Mouse (Mus musculus) forelimb bud, embryonic 11.5 days (tissue): ENCODE results near the gene Morc2a.
"Not testable (repeated sequence)": the region's sequence is repeated elsewhere in the genome, so short reads cannot be mapped to it uniquely, and the experiment has no call there.

Experiments
- DNase-seq: peaks from one replicate; pipeline ENCODE4 v3.0.0-alpha.2; 2012; ENCODE audit warnings: low read depth, low spot score

Gene Morc2a

GRCm38 (mm10) chr11:3648964-3649841, at the start of gene Morc2a:
TSS of gene Morc2a (plus strand) at chr11:3649191.
- DNase-seq, result peak; percentile 96

DNA sequence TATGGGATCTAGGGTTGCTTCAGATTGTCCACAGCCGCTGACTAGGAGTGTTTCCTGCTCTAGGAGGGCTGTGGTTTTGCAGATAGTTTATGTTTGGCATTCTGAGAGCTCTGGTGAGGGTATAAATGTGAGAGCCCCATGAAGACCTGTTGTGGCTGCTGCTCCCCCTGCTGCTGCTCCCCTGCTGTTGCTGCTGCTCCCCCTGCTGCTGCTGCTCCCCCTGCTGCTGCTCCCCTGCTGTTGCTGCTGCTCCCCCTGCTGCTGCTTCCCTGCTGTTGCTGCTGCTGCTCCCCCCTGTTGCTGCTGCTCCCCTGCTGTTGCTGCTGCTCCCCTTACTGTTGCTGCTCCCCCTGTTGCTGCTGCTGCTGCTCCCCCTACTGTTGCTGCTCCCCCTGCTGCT, 47.0 kb upstream of the Morc2a start:
- not testable (repeated sequence) for DNase-seq

- not testable (repeated sequence) for DNase-seq
Measured at GRCm38 (mm10) chr11:3602687-3603086, 46.3 kb upstream of the Morc2a start.

- no peak for DNase-seq
Measured at GRCm38 (mm10) chr11:3606456-3606855, 42.5 kb upstream of the Morc2a start.

GRCm38 (mm10) chr11:3615576-3615975, 33.4 kb upstream of the Morc2a start:
- DNase-seq, result no peak

GRCm38 (mm10) chr11:3622826-3623225, 26.2 kb upstream of the Morc2a start:
- no peak for DNase-seq

- DNase-seq, result no peak
Measured at GRCm38 (mm10) chr11:3624391-3625027, 24.5 kb upstream of the Morc2a start.

DNA sequence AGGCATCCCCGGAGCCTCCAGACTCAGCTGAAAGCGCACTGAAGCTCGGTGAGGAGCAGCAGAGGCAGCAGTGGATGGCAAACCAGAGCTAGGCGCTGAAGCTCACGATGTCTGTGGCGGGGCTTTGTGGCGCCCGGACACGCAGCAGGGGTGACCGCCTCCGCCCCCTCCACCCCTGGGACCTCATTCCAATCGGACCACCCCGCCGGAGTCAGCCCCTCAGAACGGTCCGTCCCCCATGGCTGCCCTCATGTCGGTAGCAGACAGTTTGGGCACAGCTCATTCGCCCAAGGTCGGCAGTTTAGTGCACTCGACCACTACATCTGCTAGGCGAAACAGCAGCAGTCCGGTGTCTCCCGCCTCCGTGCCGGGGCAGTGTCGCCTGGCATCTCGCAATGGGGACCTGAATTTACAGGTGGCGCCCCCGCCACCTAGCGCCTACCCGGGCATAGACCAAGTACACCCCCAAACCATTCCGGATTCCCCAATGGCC, 19.9 kb upstream of the Morc2a start:
- no peak for DNase-seq

- DNase-seq, result not testable (repeated sequence)
Measured at GRCm38 (mm10) chr11:3633269-3633668, 15.7 kb upstream of the Morc2a start.

- DNase-seq, result no peak
Measured at GRCm38 (mm10) chr11:3647688-3648087, 1.3 kb upstream of the Morc2a start.

DNA sequence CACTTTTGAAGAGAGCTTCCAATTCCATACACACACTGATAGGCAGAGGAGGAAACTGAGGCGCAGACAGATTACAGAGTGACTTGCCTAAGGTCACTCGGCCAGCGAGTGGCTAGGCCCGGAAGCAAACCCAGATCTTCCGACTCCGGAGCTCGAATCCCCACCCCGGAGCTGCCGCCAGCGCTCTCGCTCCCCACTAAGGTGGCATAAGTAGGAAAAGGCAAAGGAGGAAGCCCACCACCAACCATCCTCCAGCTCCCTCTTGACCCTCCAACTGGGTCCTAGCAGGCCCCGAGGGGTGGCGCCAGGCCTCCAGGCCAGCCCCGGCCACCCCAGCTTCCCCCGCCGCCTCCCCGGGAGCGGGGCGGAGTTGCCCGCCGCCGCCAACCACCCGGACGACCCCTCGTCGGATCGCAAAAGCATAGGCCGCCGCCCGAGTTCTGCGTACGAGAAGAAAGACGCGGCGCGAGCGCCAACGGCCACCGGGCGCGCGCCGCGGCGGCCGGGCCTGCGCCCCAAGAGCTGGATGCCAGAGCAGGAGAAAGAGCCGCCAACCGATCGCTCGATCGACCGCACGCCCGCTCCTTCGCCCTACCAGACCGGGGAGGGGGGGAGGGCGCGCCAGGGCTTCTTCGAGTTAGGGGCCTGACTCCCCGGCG, 557 bp upstream of the Morc2a start:
- DNase-seq, result peak; percentile 12

DNA sequence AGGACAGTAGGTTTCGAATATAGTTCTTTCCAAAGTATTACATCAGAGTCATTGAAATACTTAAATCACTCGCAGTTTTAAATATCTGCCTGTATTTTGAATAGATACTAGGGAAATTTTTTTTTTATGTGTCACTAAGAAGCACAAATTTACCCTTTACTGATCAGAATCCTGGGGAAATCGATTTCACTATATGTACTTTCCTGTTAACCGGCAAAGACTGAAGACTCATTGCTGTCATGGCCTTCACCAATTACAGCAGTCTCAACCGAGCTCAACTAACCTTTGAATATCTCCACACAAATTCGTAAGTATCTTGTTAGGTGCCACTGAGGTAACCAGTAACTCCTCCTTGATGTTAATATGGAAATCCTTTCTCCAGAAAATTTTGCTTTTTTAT, 1.1 kb downstream of the Morc2a start:
- no peak for DNase-seq

GRCm38 (mm10) chr11:3661964-3662363, 13.0 kb downstream of the Morc2a start:
- no peak for DNase-seq

GRCm38 (mm10) chr11:3667506-3667905, 18.5 kb downstream of the Morc2a start:
- DNase-seq, result no peak

DNA sequence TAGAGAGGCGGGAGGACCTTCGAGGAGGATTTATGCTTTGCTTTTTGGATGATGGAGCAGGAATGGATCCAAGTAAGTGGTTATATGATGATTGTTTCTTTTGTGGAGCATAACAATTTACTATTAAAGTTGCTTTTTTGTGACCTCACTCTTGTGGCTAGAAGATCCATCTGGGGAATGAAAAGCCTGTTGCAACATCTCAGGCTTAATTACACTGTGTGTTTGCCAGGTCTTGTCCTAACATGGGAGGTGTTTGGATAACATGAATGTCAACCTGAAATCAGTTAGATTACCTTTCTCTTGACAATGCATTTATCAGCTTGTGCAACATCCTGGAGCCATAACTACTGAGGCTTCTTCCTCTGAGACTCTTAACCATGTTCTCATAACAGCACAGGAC, 19.8 kb downstream of the Morc2a start:
- DNase-seq, result no peak

DNA sequence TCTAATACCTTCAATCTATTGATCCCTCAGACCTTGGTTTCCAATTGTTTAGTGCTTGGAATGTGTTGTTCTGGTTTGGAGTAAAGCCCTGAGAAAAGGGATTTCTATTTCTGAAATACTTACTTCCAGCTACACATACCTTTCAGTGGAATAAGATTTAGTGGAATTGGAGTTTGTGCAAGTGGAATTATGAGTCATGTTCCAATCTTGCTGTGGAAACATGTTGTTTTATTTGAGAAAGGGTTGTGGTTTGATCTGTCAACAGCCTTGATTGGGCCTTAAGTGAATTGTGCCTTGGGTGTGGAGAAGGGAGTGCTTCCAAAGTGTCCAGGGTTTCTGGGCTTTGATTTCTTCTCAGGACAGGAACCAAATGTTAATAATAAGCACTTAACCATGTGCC, 20.9 kb downstream of the Morc2a start:
- DNase-seq, result no peak

- DNase-seq, result no peak
Measured at GRCm38 (mm10) chr11:3671000-3671628, 22.1 kb downstream of the Morc2a start.

DNA sequence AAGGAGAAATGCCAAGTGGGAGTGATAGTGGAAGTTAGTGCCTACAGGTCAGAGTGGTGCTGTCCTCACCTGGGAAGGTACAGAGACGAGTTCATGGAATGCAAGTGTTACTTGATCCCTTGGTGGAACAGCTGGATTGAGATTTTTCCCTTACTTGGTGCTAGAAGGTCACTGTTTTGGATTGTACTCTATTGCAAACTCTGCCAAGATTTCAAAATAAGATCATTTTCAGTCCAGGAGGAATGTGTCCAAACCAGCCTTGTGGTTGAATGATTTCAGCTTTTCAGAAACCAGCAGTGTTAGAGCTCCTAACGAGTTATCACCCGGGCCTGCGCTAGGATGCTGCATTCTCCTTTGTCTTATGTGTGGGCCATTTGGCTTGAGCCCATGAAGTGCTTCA, 25.6 kb downstream of the Morc2a start:
- DNase-seq, result no peak

DNA sequence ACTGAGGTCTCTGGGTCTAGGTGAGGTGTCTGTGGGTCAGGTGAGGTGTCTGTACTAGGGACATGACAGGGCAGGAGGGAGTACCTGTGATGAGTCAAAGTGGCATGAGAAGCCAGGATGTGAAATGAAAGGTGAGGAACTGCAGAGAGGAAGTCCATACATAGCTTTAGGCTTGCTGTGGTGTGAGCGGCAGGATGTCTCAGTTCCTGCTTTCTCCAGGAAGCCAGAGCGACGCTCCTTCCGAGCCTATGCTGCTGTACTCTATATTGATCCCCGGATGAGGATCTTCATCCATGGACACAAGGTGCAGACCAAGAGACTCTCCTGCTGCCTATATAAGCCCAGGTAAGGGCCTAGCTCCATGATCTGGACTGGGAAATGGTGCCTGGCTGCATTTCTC, 27.4 kb downstream of the Morc2a start:
- no peak for DNase-seq

GRCm38 (mm10) chr11:3677204-3677603, 28.2 kb downstream of the Morc2a start:
- no peak for DNase-seq

GRCm38 (mm10) chr11:3679771-3680170, 30.8 kb downstream of the Morc2a start:
- DNase-seq, result no peak

GRCm38 (mm10) chr11:3683696-3684095, 34.7 kb downstream of the Morc2a start:
- DNase-seq, result no peak
